13 mouse cellular contexts compared by ENCODE assay signal in genomic region chr6:57063730-57064129, GRCm38 (mm10). TPM values are rescaled to one million over a fixed set of nuclear protein-coding genes. Genes with fewer than 3 reads are reported as not detected.
DNase-seq lines count a peak whose midpoint lies in the region; ATAC-seq and TF ChIP-seq lines count a peak whose summit lies in the region.
"Had no signal": no experiment of that assay in that cellular context is flagged by ENCODE, and none has a peak within 500 bp of the region (broad histone marks: within the 10 kb centered on the region; RNA-seq: fewer than 3 reads in every experiment).

No protein-coding gene starts in this region.

- H3K9ac ChIP-seq in hindbrain, postnatal 0 days (replicated peaks; ENCODE audit: low read length) = no peak overlapping the region
- H3K9ac ChIP-seq: forebrain, embryonic 12.5 days; limb, embryonic 15.5 days had no signal

- H3K4me2 ChIP-seq in hindbrain, postnatal 0 days (ENCODE audit: low read depth, low read length) = no peak overlapping the region
- H3K4me2 ChIP-seq: forebrain, embryonic 12.5 days; limb, embryonic 15.5 days had no signal

- intact Hi-C loops in heart, postnatal 10 days (cut with DNase I) = loop anchor here (5.0 kb wide), 1 partner anchor 256 kb away; no protein-coding TSS in a partner anchor
- intact Hi-C loops in heart, postnatal 25 days (cut with DNase I) = loop anchor here (10.0 kb wide), 1 partner anchor 249 kb away; no protein-coding TSS in a partner anchor

- H3K27ac ChIP-seq in hindbrain, postnatal 0 days = no peak overlapping the region
- H3K27ac ChIP-seq: forebrain, embryonic 12.5 days; limb, embryonic 15.5 days had no signal

- H3K27me3 ChIP-seq in hindbrain, postnatal 0 days (ENCODE audit: insufficient read depth, low read length) = no peaks in the 10 kb centered on the region
- H3K27me3 ChIP-seq: forebrain, embryonic 12.5 days; limb, embryonic 15.5 days had no signal

- no peaks in the 10 kb centered on the region for H3K36me3 ChIP-seq in hindbrain, postnatal 0 days (ENCODE audit: insufficient read depth, low read length)
- H3K36me3 ChIP-seq: forebrain, embryonic 12.5 days; limb, embryonic 15.5 days had no signal

- H3K4me3 ChIP-seq in hindbrain, postnatal 0 days (ENCODE audit: low read length) = no peak overlapping the region
- H3K4me3 ChIP-seq: forebrain, embryonic 12.5 days; limb, embryonic 15.5 days had no signal

- ATAC-seq in megakaryocyte progenitor cell, adult 5-6 weeks (replicated peaks; ENCODE audit: poor library complexity) = peak; percentile 88
- ATAC-seq in inflammation-experienced regulatory T-cells, adult 6 months = no peak
- no peak for ATAC-seq in hindbrain, postnatal 0 days

- peak; percentile 10 to 23 for DNase-seq in heart, postnatal 10 days
- DNase-seq in heart, postnatal 25 days (ENCODE audit: low spot score) = no peak
- peak; percentile 5 for DNase-seq in ovary, postnatal 36 days (ENCODE audit: low spot score)
- DNase-seq in ovary, postnatal 10 days (ENCODE audit: low spot score) = no peak
- DNase-seq in ZHBTc4 (ENCODE audit: low read depth, low spot score) = peak; percentile 53
- DNase-seq in hindbrain, postnatal 0 days (ENCODE audit: low spot score) = no peak
- DNase-seq: cerebellum, adult 9-11 months; heart, adult 11 months had no signal

- no peak for TF ChIP-seq CTCF in hindbrain, postnatal 0 days (IDR thresholded peaks at IDR 0.05; ENCODE audit: low read depth)

- no peaks in the 10 kb centered on the region for H3K9me3 ChIP-seq in hindbrain, postnatal 0 days (ENCODE audit: low read length)
- H3K9me3 ChIP-seq: forebrain, embryonic 12.5 days; limb, embryonic 15.5 days had no signal

- H3K4me1 ChIP-seq in hindbrain, postnatal 0 days (ENCODE audit: insufficient read depth, low read length) = no peaks in the 10 kb centered on the region
- H3K4me1 ChIP-seq: forebrain, embryonic 12.5 days; limb, embryonic 15.5 days had no signal

RNA-seq across cellular contexts. Expression of gene Vmn1r9, which starts 2.9 kb away (rescaled TPM):
- not detected for total RNA-seq in heart, postnatal 10 days (2021)
- not detected for total RNA-seq in heart, postnatal 25 days (2021)
- not detected in 2 replicates for total RNA-seq in megakaryocyte progenitor cell, adult 5-6 weeks (2015)
- total RNA-seq in megakaryocyte progenitor cell, adult 5-6 weeks (2017) = not detected in 2 replicates
- polyA plus RNA-seq in inflammation-experienced regulatory T-cells, adult 6 months (2017; shearing (Covaris generic)) = not detected
- total RNA-seq in hindbrain, postnatal 0 days (2014; rRNA removed) = not detected in 2 replicates
- not detected in 2 replicates for polyA plus RNA-seq in hindbrain, postnatal 0 days (2015; fragmentation: Nextera tagmentation; extraction: Ambion mirVana)
- polyA plus RNA-seq: forebrain, embryonic 12.5 days; limb, embryonic 15.5 days; testis, adult 2 months had no signal

RNA-seq across cellular contexts. Expression of gene Vmn1r8, which starts 31.6 kb away (rescaled TPM):
- total RNA-seq in heart, postnatal 10 days (2021) = not detected
- total RNA-seq in heart, postnatal 25 days (2021) = not detected
- total RNA-seq in megakaryocyte progenitor cell, adult 5-6 weeks (2015) = not detected in 2 replicates
- total RNA-seq in megakaryocyte progenitor cell, adult 5-6 weeks (2017) = not detected in 2 replicates
- polyA plus RNA-seq in inflammation-experienced regulatory T-cells, adult 6 months (2017; shearing (Covaris generic)) = not detected
- not detected in 2 replicates for total RNA-seq in hindbrain, postnatal 0 days (2014; rRNA removed)
- not detected in 2 replicates for polyA plus RNA-seq in hindbrain, postnatal 0 days (2015; fragmentation: Nextera tagmentation; extraction: Ambion mirVana)
- polyA plus RNA-seq: forebrain, embryonic 12.5 days; limb, embryonic 15.5 days; testis, adult 2 months had no signal

RNA-seq across cellular contexts. Expression of gene Vmn1r7, which starts 38.6 kb away (rescaled TPM):
- total RNA-seq in heart, postnatal 10 days (2021) = not detected
- not detected for total RNA-seq in heart, postnatal 25 days (2021)
- total RNA-seq in megakaryocyte progenitor cell, adult 5-6 weeks (2015) = not detected in 2 replicates
- not detected in 2 replicates for total RNA-seq in megakaryocyte progenitor cell, adult 5-6 weeks (2017)
- not detected for polyA plus RNA-seq in inflammation-experienced regulatory T-cells, adult 6 months (2017; shearing (Covaris generic))
- not detected in 2 replicates for total RNA-seq in hindbrain, postnatal 0 days (2014; rRNA removed)
- not detected in 2 replicates for polyA plus RNA-seq in hindbrain, postnatal 0 days (2015; fragmentation: Nextera tagmentation; extraction: Ambion mirVana)
- polyA plus RNA-seq: forebrain, embryonic 12.5 days; limb, embryonic 15.5 days; testis, adult 2 months had no signal

RNA-seq across cellular contexts. Expression of gene Vmn1r10, which starts 45.5 kb away (rescaled TPM):
- total RNA-seq in heart, postnatal 10 days (2021) = not detected
- not detected for total RNA-seq in heart, postnatal 25 days (2021)
- not detected in 2 replicates for total RNA-seq in megakaryocyte progenitor cell, adult 5-6 weeks (2015)
- total RNA-seq in megakaryocyte progenitor cell, adult 5-6 weeks (2017) = not detected in 2 replicates
- polyA plus RNA-seq in inflammation-experienced regulatory T-cells, adult 6 months (2017; shearing (Covaris generic)) = not detected
- not detected in 2 replicates for total RNA-seq in hindbrain, postnatal 0 days (2014; rRNA removed)
- polyA plus RNA-seq in hindbrain, postnatal 0 days (2015; fragmentation: Nextera tagmentation; extraction: Ambion mirVana) = not detected in 2 replicates
- polyA plus RNA-seq: forebrain, embryonic 12.5 days; limb, embryonic 15.5 days; testis, adult 2 months had no signal

Comparison
In these comparisons a context has a peak if more than half of its experiments do, and no peak if none do; other contexts are left out.
1. DNase-seq: peak in heart, postnatal 10 days (2 of 2), ovary, postnatal 36 days (single experiment) and ZHBTc4 (single experiment); none in heart, postnatal 25 days (single experiment), ovary, postnatal 10 days (single experiment) and hindbrain, postnatal 0 days (single experiment).